Mouse (Mus musculus): ENCODE measurements at regions not wholly inside any gene's neighbourhood (a gene's known extent, or its start where the extent isn't known, plus 50 kb on each side); places are given as distances from the start of the nearest gene placed in this dataset.

DNA sequence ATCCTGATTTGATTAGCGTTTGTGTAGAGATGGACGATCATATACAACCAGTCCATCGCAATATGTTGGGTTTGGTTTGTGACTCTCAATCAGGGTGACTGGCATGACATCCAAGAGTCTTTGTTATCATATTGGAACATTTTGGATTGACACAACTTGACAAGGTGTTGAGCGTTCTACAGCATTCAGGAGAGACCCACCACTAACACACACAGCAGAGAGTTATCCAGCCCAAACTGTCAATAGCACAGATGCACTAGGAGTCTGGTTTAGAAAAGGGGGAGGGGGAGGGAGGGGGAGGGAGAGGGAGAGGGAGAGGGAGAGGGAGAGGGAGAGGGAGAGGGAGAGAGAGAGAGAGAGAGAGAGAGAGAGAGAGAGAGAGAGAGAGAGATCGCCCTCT, 144.5 kb downstream of the Psat1 start:
- 64% methylated on average over 5 of the region's 5 CpGs for WGBS
- Histone ChIP-seq H3K4me3 (ENCODE audit: low read length) (no peak overlapping the region), H3K27ac (ENCODE audit: low read length) (no peak overlapping the region), H3K4me1 (ENCODE audit: control insufficient read depth, insufficient read depth, low read length) (peaks cover 7% of the 10 kb centered on the region), H3K9me3 (replicated peaks; ENCODE audit: control insufficient read depth, low read length) (no peaks in the 10 kb centered on the region), H3K27me3 (ENCODE audit: control insufficient read depth, insufficient read depth, low read length) (peaks cover 15% of the 10 kb centered on the region), H3K9ac (ENCODE audit: low read length) (no peak overlapping the region), H3K36me3 (ENCODE audit: control insufficient read depth, insufficient read depth) (no peaks in the 10 kb centered on the region), H3K4me2 (ENCODE audit: low read depth, low read length) (no peak overlapping the region)
- no peak for ATAC-seq (replicated peaks; ENCODE audit: extremely low read depth, insufficient read depth, low FRiP score)

DNA sequence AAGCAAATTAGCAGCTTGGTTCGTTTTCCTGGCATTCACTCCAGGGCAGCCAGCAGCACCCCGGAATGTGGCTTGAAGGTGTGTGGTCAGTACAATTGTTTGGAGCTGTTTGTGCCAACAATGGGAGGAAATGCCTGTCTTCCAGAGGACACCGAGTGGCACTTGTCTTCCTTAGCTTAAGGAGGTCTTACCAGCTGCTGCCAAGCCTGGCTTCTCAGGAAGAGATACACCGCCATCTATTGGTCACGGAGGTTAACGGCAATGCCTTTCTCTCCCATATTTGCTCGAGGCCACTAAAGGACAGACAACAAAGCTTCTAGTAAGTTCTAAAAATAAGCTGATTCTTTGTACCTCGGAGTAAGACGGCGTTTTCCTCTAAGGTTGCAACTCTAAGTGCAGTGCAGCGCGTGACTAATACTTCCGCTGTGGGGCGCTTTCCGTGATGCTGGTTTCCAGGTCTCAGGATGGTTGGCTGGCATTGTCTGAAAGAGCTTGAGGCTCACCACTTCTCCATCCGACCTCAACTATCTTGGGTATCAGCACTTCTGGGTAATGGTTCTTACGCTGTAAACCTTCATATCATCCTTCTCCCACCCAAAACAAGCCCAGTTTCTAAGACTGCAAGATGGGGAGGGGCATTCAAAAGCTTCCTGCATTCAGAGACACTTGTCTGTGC, 145.2 kb downstream of the Psat1 start:
- H3K9me3 ChIP-seq (replicated peaks; ENCODE audit: control insufficient read depth, low read length): no peaks in the 10 kb centered on the region
- H3K9ac ChIP-seq (ENCODE audit: low read length): no peak overlapping the region
- H3K27ac ChIP-seq (ENCODE audit: low read length): no peak overlapping the region
- WGBS: 5% methylated on average over 16 of the region's 17 CpGs
- peak; percentile 61 for ATAC-seq (replicated peaks; ENCODE audit: extremely low read depth, insufficient read depth, low FRiP score)
- H3K4me3 ChIP-seq (ENCODE audit: low read length): peak overlapping the region; percentile 45
- peak overlapping the region; percentile 74 for H3K4me2 ChIP-seq (ENCODE audit: low read depth, low read length)
- no peaks in the 10 kb centered on the region for H3K36me3 ChIP-seq (ENCODE audit: control insufficient read depth, insufficient read depth)
- peaks cover 15% of the 10 kb centered on the region for H3K27me3 ChIP-seq (ENCODE audit: control insufficient read depth, insufficient read depth, low read length)
- peaks cover 7% of the 10 kb centered on the region for H3K4me1 ChIP-seq (ENCODE audit: control insufficient read depth, insufficient read depth, low read length)

DNA sequence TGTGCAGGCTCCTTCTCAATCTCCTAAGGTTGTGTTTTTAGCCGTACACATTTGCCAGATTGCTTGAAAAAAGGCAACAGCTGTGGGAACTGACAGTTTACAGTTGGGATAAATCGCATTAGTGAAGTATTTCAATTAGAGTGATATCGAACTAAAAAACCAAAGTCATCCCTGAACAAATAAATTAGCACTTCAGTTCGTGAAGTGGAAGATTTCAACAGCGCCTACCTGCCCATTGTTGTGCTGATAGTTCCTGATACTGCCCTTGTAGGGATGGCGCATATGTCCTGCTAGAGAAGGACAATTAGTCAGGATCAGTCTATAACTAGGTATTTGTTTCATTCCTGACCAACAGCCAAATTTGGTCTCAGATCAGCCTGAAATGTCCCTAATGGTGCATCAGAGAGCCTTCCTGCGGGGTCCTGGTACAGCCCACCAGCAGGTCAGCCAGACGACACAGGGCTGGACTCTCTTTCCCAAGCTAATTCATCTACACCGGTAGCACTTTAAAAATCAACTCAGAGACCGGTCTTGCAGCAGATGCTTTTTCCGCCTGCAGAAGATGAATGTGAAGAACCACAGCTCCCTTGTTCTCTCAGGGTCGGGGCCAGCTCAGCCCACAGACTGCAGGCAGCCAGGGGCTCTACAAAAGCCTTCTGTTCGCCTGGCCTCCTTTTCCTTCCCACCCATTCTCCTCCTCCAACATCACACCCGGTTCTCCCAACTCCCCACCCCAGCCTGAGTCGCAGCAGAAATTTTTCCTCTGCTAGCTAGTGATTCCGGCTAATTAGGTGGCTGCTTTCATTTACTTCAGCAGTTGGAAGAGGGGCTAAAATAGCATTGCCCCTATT, 146.1 kb downstream of the Psat1 start:
- Histone ChIP-seq H3K4me2 (ENCODE audit: low read depth, low read length) (peak overlapping the region; percentile 74), H3K4me3 (ENCODE audit: low read length) (peak overlapping the region; percentile 45), H3K9ac (ENCODE audit: low read length) (peak overlapping the region; percentile 41), H3K4me1 (ENCODE audit: control insufficient read depth, insufficient read depth, low read length) (peaks cover 7% of the 10 kb centered on the region), H3K36me3 (ENCODE audit: control insufficient read depth, insufficient read depth) (no peaks in the 10 kb centered on the region), H3K9me3 (replicated peaks; ENCODE audit: control insufficient read depth, low read length) (no peaks in the 10 kb centered on the region), H3K27ac (ENCODE audit: low read length) (no peak overlapping the region; the same call in 1 of the 2 replicates), H3K27me3 (ENCODE audit: control insufficient read depth, insufficient read depth, low read length) (peaks cover 15% of the 10 kb centered on the region)
- no peak; the same call in 1 of the 2 replicates for ATAC-seq (replicated peaks; ENCODE audit: extremely low read depth, insufficient read depth, low FRiP score)
- WGBS: 25% methylated on average over 16 of the region's 16 CpGs

DNA sequence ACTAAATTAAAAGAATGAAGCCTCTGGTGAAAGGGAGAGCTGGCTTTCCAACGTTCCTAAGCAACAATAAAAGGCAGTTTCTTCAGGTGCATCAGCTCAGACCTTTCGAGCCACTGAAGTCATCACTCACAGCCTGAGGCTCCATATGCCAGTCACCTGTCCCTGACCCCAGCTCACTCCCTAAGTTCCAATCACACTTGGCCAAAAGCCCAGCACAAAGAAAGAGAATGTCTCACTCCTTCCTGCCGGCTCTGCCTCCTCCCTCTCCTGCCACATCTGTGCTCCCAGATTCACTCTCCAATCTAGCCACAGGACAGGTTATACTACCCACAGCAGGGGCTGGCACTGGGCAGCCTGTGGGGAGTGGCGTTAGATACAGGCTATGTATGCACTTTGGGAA, 150.7 kb downstream of the Psat1 start:
- H3K9ac ChIP-seq (ENCODE audit: low read length): no peak overlapping the region
- WGBS: 29% methylated on average over 4 of the region's 4 CpGs
- peaks cover 7% of the 10 kb centered on the region for H3K27me3 ChIP-seq (ENCODE audit: control insufficient read depth, insufficient read depth, low read length)
- H3K27ac ChIP-seq (ENCODE audit: low read length): no peak overlapping the region
- peaks cover 3% of the 10 kb centered on the region for H3K4me1 ChIP-seq (ENCODE audit: control insufficient read depth, insufficient read depth, low read length)
- no peak overlapping the region for H3K4me2 ChIP-seq (ENCODE audit: low read depth, low read length)
- no peaks in the 10 kb centered on the region for H3K9me3 ChIP-seq (replicated peaks; ENCODE audit: control insufficient read depth, low read length)
- H3K36me3 ChIP-seq (ENCODE audit: control insufficient read depth, insufficient read depth): no peaks in the 10 kb centered on the region
- H3K4me3 ChIP-seq (ENCODE audit: low read length): no peak overlapping the region
- 0 out of 2 replicates have a peak, but pooled peaks have one; percentile 28 for ATAC-seq (replicated peaks; ENCODE audit: extremely low read depth, insufficient read depth, low FRiP score)

DNA sequence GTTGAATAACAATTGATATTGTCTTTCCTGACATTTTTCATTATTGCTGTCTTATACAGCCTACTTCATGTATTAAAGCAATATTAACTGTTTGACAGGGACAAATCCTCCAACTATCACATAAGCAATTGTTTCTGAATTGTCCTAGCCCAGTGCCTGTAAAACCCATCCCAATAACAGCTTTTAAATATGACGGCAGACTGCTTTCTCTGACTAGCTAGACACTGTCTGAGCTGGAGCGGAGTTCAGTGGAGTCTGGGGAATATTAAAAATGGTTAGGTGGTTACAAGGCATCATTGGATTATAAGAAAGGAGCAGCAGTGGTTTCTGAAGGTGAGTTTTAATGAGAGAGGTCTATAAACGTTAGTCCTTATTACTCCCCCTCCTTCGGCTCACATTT, 155.2 kb downstream of the Psat1 start:
- ATAC-seq (replicated peaks; ENCODE audit: extremely low read depth, insufficient read depth, low FRiP score): no peak
- no peak overlapping the region for H3K27ac ChIP-seq (ENCODE audit: low read length)

DNA sequence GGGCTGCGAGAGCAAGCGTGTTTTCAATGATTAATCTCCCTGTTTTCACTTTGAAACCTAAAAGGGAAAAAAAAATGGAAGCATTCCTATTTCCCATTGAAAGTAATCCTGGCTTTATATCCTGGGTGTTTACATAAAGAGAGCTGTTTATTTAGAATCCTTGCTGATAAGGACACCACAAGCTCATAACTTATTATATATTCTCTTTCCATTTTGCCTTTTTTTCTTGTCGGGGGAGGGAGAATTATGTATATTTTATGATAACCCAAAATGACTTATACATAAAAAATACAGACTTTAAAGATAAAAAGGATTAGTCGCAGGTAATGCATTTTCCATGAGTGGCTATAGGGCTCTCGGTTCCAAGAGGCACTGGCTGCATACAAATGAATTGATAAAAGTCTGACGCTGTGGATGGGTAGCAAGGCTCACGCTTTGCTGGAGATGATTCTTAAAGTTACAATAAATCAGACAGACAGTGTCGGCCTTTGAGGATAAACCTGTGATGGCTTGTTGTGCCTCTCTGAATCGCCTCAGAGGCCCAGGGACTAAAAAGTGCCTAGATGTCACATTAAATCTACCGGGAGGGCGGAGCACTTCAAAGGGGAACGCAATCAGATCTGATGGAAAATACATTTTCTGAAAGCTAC, 155.7 kb downstream of the Psat1 start:
- no peaks in the 10 kb centered on the region for H3K27me3 ChIP-seq (ENCODE audit: control insufficient read depth, insufficient read depth, low read length)
- no peaks in the 10 kb centered on the region for H3K4me1 ChIP-seq (ENCODE audit: control insufficient read depth, insufficient read depth, low read length)
- no peak overlapping the region for H3K9ac ChIP-seq (ENCODE audit: low read length)
- 59% methylated on average over 12 of the region's 12 CpGs for WGBS
- ATAC-seq (replicated peaks; ENCODE audit: extremely low read depth, insufficient read depth, low FRiP score): no peak
- H3K4me2 ChIP-seq (ENCODE audit: low read depth, low read length): peak overlapping the region; percentile 23; the same call in 1 of the 2 replicates
- H3K4me3 ChIP-seq (ENCODE audit: low read length): no peak overlapping the region
- no peaks in the 10 kb centered on the region for H3K36me3 ChIP-seq (ENCODE audit: control insufficient read depth, insufficient read depth)
- H3K27ac ChIP-seq (ENCODE audit: low read length): no peak overlapping the region
- no peaks in the 10 kb centered on the region for H3K9me3 ChIP-seq (replicated peaks; ENCODE audit: control insufficient read depth, low read length)

More for the DNA sequence above, 155.2 kb downstream of the Psat1 start:
- Histone ChIP-seq H3K9ac (ENCODE audit: low read length) (no peak overlapping the region), H3K27me3 (ENCODE audit: control insufficient read depth, insufficient read depth, low read length) (no peaks in the 10 kb centered on the region), H3K4me2 (ENCODE audit: low read depth, low read length) (no peak overlapping the region), H3K4me3 (ENCODE audit: low read length) (no peak overlapping the region), H3K36me3 (ENCODE audit: control insufficient read depth, insufficient read depth) (no peaks in the 10 kb centered on the region), H3K9me3 (replicated peaks; ENCODE audit: control insufficient read depth, low read length) (no peaks in the 10 kb centered on the region), H3K4me1 (ENCODE audit: control insufficient read depth, insufficient read depth, low read length) (no peaks in the 10 kb centered on the region)
- 83% methylated on average over 4 of the region's 4 CpGs for WGBS

DNA sequence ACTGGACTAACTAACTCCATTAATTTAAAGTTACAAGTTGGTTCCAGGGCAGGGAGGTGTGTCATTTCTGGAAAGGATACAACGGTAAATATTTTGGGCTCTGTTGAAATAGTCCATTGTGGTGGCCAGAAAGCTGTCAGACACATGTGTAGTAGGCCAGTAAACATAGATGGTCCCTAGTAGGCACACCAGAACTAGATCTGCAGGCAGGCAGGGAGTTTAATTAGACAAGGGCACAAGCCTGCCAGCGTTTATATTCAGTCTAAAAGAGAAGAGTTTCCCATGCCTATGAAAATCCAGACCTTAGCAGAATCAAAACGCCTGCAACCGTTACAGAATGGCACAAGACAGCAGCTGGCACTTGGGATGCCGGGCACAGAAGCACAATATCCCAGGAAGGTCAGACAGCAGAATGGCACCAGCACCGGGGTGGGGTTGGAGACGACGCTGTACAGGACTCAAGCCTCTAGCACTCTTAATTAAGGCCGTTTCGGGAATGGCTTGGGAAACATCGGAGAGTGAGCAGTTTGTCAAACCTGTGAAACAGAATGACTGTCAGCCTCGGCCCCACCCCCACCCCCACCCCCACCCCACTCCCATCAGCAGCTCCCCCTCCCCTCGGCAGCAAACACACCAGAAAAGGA, 156.4 kb downstream of the Psat1 start:
- H3K27me3 ChIP-seq (ENCODE audit: control insufficient read depth, insufficient read depth, low read length): no peaks in the 10 kb centered on the region
- ATAC-seq (replicated peaks; ENCODE audit: extremely low read depth, insufficient read depth, low FRiP score): no peak
- H3K4me1 ChIP-seq (ENCODE audit: control insufficient read depth, insufficient read depth, low read length): no peaks in the 10 kb centered on the region
- no peak overlapping the region for H3K27ac ChIP-seq (ENCODE audit: low read length)
- WGBS: 33% methylated on average over 13 of the region's 13 CpGs
- no peak overlapping the region for H3K4me3 ChIP-seq (ENCODE audit: low read length)
- H3K36me3 ChIP-seq (ENCODE audit: control insufficient read depth, insufficient read depth): no peaks in the 10 kb centered on the region
- H3K9me3 ChIP-seq (replicated peaks; ENCODE audit: control insufficient read depth, low read length): no peaks in the 10 kb centered on the region
- H3K4me2 ChIP-seq (ENCODE audit: low read depth, low read length): peak overlapping the region; percentile 23; the same call in 1 of the 2 replicates
- no peak overlapping the region for H3K9ac ChIP-seq (ENCODE audit: low read length)

DNA sequence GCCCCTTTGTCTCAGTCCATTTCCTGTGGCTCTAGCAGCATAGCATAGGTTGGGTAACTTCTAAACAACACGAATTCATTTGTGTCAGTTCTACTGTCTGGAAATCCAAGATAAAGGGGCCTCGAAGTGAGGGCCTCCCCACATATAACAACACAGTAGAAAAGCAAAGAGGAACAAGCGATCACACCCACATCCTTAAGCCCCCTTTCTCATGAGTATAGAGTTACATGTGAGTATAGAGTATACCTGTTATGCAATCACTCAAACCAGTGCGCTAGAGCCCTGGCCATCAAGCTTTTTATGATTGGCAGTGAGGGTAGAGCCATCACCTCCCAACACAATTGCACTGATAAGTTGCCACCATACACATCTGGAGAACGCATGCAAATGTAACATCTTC, 157.4 kb downstream of the Psat1 start:
- ATAC-seq (replicated peaks; ENCODE audit: extremely low read depth, insufficient read depth, low FRiP score): no peak
- H3K4me1 ChIP-seq (ENCODE audit: control insufficient read depth, insufficient read depth, low read length): no peaks in the 10 kb centered on the region
- no peak overlapping the region for H3K9ac ChIP-seq (ENCODE audit: low read length)
- no peaks in the 10 kb centered on the region for H3K9me3 ChIP-seq (replicated peaks; ENCODE audit: control insufficient read depth, low read length)
- H3K27me3 ChIP-seq (ENCODE audit: control insufficient read depth, insufficient read depth, low read length): no peaks in the 10 kb centered on the region
- no peak overlapping the region for H3K27ac ChIP-seq (ENCODE audit: low read length)
- no peak overlapping the region for H3K4me3 ChIP-seq (ENCODE audit: low read length)
- 65% methylated on average over 5 of the region's 5 CpGs for WGBS
- H3K4me2 ChIP-seq (ENCODE audit: low read depth, low read length): no peak overlapping the region
- H3K36me3 ChIP-seq (ENCODE audit: control insufficient read depth, insufficient read depth): no peaks in the 10 kb centered on the region
